Mouse (Mus musculus) forelimb bud, embryonic 11.5 days (tissue): ENCODE measurements around the gene Cox6b2.

Experiments used
- DNase-seq: peaks from one replicate; pipeline ENCODE4 v3.0.0-alpha.2; 2012; ENCODE audit warnings: low read depth, low spot score

The Cox6b2 gene

DNA sequence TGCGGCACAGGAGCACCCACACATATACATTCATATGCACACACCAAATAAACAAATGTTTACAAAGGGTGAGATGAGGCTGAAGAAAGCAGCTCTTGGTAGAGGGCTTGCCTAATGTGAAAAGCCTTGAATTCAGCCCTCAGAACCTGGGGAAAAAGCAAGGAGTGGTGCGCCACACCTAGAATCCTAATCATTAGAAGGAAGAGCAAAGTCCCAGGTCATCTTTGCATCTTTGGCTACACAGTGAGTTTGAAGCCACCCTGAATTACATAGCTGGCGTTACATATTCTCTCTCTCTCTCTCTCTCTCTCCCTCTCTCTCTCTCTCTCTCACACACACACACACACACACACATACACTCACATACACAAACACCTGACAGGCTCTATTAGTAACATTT, 33.6 kb downstream of the Cox6b2 start:
- no peak for DNase-seq

DNA sequence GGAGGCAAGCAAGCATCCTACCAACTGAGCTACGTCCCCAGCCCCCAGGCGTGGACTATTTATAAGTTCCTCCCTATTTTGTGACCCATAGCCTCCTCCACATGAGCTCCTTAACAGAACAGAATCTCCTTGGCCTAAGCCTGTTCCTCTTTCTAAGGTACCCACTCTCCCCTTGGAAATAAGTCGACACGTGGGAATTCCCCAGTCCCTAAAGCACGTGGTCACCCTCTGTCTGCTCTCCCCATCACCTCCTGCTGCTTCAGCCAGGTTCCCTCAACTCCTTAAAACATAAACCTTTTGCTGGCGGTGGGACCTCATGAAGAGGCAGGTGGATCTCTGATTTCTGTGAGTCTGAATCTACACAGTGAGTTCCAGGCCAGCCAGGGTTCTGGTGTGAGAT, 35.9 kb downstream of the Cox6b2 start:
- no peak for DNase-seq

DNA sequence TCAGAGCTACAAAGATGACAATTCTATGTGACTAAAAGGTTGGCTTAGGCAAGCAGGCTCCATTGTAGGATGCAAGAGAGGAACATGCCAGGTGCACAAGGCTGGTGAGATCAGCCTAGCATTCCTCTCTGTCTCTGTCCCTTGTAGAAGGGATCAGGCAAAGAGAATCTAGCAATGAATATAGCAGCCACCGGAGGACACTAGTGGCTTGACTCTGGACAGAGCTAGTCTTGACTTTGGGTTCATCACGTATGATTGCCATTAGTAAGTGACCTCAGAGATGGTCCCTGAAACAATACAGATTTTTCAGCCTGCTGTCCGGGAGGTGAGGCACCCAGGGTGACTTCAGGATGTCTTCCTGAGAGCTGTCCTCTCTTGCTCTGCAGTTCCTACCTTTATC, 40.3 kb downstream of the Cox6b2 start:
- DNase-seq = no peak

DNA sequence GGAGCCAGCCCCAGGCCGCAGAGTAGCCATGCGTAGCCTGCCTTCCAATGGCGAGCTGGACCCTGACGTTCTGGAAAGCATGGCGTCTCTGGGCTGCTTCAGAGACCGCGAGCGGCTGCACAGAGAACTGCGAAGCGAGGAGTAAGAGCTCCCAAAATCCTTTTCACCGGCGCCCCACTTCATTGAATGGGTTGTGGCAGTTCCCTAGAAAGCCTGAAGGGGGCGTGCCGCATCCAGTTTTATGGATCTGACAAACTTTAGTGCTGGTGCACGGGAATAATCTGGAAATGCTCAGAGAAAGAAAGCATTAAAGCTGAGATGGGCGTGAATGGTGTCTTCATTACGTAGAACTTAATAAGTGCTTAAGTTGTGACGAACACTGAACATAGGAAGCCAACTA, 47.8 kb downstream of the Cox6b2 start:
- no peak for DNase-seq

DNA sequence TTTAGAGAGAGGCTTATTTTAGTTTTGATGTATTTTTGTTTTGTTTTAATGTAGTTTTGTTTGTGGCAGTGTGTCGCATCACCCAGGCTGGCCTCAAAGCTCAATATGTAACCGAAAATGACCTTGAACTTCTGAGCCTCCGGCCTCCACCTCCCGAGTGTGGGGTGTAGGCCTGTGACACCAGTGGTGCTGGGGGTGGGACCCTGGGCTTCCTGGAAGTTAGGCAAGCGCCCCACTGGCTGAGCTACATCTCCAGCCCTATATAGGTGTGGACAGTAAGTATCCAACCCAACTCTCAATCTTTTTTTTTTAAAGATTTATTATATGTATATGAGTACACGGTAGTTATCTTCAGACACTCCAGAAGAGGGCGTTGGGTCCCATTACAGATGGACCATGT, 49.7 kb downstream of the Cox6b2 start:
- DNase-seq = no peak

DNA sequence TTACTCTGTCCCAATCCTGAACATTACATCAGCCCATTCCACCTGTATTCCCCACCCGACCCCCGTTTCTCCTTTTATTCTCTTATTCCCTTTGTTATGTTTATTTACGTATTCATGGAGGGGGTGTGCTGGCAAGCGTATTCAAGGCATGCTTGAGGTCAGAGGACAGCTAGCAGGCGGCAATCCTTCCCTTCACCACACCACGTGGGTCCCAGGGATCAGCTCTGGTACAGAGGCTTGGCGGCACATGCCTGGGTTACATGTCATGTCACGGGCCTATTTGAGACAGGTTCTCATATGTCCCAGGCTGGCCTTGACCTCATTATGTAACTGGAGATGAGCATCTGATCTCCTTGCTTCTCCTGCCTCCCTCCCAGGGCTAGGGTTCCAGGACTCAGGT, 50.6 kb downstream of the Cox6b2 start:
- no peak for DNase-seq
